Comparison of ENCODE assay signal across 25 mouse cellular contexts in genomic region chr5:74601171-74601570, GRCm38 (mm10).
DNase-seq lines count a peak whose midpoint lies in the region; ATAC-seq and TF ChIP-seq lines count a peak whose summit lies in the region.
"Had no signal": no experiment of that assay in that cellular context is flagged by ENCODE, and none has a peak within 500 bp of the region (broad histone marks: within the 10 kb centered on the region; RNA-seq: fewer than 3 reads in every experiment).

No protein-coding gene starts in this region.

- no peaks in the 10 kb centered on the region for H3K9me3 ChIP-seq in heart, embryonic 11.5 days (replicated peaks; ENCODE audit: control insufficient read depth, low read length)
- no peaks in the 10 kb centered on the region for H3K9me3 ChIP-seq in lung, embryonic 14.5 days (ENCODE audit: low read depth, low read length)
- H3K9me3 ChIP-seq: embryonic facial prominence, embryonic 12.5 days; forebrain, embryonic 13.5 days; G1E; hindbrain, embryonic 13.5 days had no signal

- H3K4me1 ChIP-seq in heart, embryonic 11.5 days (ENCODE audit: control insufficient read depth, insufficient read depth, low read length): no peaks in the 10 kb centered on the region; the same call in none of the 2 replicates
- H3K4me1 ChIP-seq in lung, embryonic 14.5 days (ENCODE audit: insufficient read depth): peaks cover 10% of the 10 kb centered on the region; the same call in 1 of the 2 replicates
- H3K4me1 ChIP-seq: forebrain, embryonic 13.5 days; hindbrain, embryonic 13.5 days had no signal

- H3K36me3 ChIP-seq in heart, embryonic 11.5 days (ENCODE audit: control insufficient read depth, insufficient read depth, low read length): peaks cover 4% of the 10 kb centered on the region; the same call in 1 of the 2 replicates
- peaks cover 31% of the 10 kb centered on the region for H3K36me3 ChIP-seq in lung, embryonic 14.5 days (ENCODE audit: insufficient read depth)

- 81% methylated on average over 3 of the region's 3 CpGs for WGBS in heart, embryonic 11.5 days (ENCODE audit: insufficient replicate concordance)
- 64% methylated on average over 3 of the region's 3 CpGs for WGBS in lung, embryonic 14.5 days
- 18% methylated on average over 3 of the region's 3 CpGs for WGBS in large intestine, adult 2 months

- H3K27ac ChIP-seq in heart, embryonic 11.5 days (ENCODE audit: low read depth, low read length): no peak overlapping the region
- H3K27ac ChIP-seq in lung, embryonic 14.5 days (ENCODE audit: low read depth): no peak overlapping the region
- H3K27ac ChIP-seq: embryonic facial prominence, embryonic 12.5 days; forebrain, embryonic 13.5 days; gastrocnemius, adult 2 months; hindbrain, embryonic 13.5 days had no signal

- TF ChIP-seq CTCF in lung, embryonic 14.5 days (IDR thresholded peaks at IDR 0.05; ENCODE audit: low read depth): no peak

- no peak overlapping the region for H3K9ac ChIP-seq in heart, embryonic 11.5 days (ENCODE audit: low read depth, low read length)
- H3K9ac ChIP-seq in lung, embryonic 14.5 days: no peak overlapping the region
- H3K9ac ChIP-seq: embryonic facial prominence, embryonic 12.5 days; forebrain, embryonic 13.5 days; forebrain, postnatal 0 days; hindbrain, embryonic 13.5 days had no signal

- no peak overlapping the region for H3K4me2 ChIP-seq in heart, embryonic 11.5 days
- no peak overlapping the region for H3K4me2 ChIP-seq in lung, embryonic 14.5 days
- H3K4me2 ChIP-seq: embryonic facial prominence, embryonic 12.5 days; forebrain, embryonic 13.5 days; hindbrain, embryonic 13.5 days had no signal

- H3K27me3 ChIP-seq in heart, embryonic 11.5 days (ENCODE audit: control insufficient read depth, insufficient read depth, low read length): no peaks in the 10 kb centered on the region
- no peaks in the 10 kb centered on the region for H3K27me3 ChIP-seq in lung, embryonic 14.5 days (ENCODE audit: insufficient read depth, low read length)
- H3K27me3 ChIP-seq: embryonic facial prominence, embryonic 12.5 days; forebrain, embryonic 13.5 days; hindbrain, embryonic 13.5 days; Patski had no signal

- DNase-seq in heart, adult 11 months: peak; percentile 84
- peak; percentile 34 for DNase-seq in lung, embryonic 14.5 days
- no peak for DNase-seq in lung, postnatal 4 days
- DNase-seq in large intestine, adult 2 months (ENCODE audit: low read depth, low spot score): peak; percentile 32
- DNase-seq in frontal cortex, postnatal 14 days (ENCODE audit: low spot score in 2 of 2): no peak
- DNase-seq: adrenal gland, adult 2 months; adrenal gland, postnatal 25 days; B cell, adult 2 months; cerebellum, adult 18-20 months; cerebellum, adult 9-11 months; embryo, embryonic 11 days; forebrain, postnatal 0 days; gastrocnemius, adult 2 months; gastrocnemius, postnatal 25 days; heart, postnatal 10 days; heart, postnatal 4 days had no signal

- no peak overlapping the region for H3K4me3 ChIP-seq in heart, embryonic 11.5 days (ENCODE audit: low read depth, low read length)
- H3K4me3 ChIP-seq in lung, embryonic 14.5 days (ENCODE audit: low read depth, low read length): no peak overlapping the region
- H3K4me3 ChIP-seq: embryonic facial prominence, embryonic 12.5 days; forebrain, embryonic 13.5 days; gastrocnemius, adult 2 months; hindbrain, embryonic 13.5 days had no signal

- ATAC-seq in heart, embryonic 11.5 days (replicated peaks; ENCODE audit: insufficient number of reproducible peaks, low FRiP score, low TSS enrichment): no peak
- ATAC-seq in lung, embryonic 14.5 days (ENCODE audit: insufficient read depth): no peak
- ATAC-seq: activated CD4-positive, CD25-positive, alpha-beta regulatory T cell, adult 4 months; CD4-positive, CD25-positive, alpha-beta regulatory T cell, adult 4 months; forebrain, embryonic 13.5 days; forebrain, postnatal 0 days; intestine, postnatal 0 days; Patski had no signal

Comparison
In these comparisons a context has a peak if more than half of its experiments do, and no peak if none do; other contexts are left out.
1. DNase-seq: peak in heart, adult 11 months (single experiment), lung, embryonic 14.5 days (single experiment) and large intestine, adult 2 months (single experiment); none in lung, postnatal 4 days (0 of 2) and frontal cortex, postnatal 14 days (0 of 2).